Mouse (Mus musculus): ENCODE measurements around the gene Grpel1. TPM values are rescaled to one million over a fixed set of nuclear protein-coding genes. Genes with fewer than 3 reads are reported as not detected.

Gene Grpel1
- 57.4 and 63.7 TPM in 2 replicates for polyA plus RNA-seq (2016; fragmentation: Nextera tagmentation; extraction: Ambion mirVana)

DNA sequence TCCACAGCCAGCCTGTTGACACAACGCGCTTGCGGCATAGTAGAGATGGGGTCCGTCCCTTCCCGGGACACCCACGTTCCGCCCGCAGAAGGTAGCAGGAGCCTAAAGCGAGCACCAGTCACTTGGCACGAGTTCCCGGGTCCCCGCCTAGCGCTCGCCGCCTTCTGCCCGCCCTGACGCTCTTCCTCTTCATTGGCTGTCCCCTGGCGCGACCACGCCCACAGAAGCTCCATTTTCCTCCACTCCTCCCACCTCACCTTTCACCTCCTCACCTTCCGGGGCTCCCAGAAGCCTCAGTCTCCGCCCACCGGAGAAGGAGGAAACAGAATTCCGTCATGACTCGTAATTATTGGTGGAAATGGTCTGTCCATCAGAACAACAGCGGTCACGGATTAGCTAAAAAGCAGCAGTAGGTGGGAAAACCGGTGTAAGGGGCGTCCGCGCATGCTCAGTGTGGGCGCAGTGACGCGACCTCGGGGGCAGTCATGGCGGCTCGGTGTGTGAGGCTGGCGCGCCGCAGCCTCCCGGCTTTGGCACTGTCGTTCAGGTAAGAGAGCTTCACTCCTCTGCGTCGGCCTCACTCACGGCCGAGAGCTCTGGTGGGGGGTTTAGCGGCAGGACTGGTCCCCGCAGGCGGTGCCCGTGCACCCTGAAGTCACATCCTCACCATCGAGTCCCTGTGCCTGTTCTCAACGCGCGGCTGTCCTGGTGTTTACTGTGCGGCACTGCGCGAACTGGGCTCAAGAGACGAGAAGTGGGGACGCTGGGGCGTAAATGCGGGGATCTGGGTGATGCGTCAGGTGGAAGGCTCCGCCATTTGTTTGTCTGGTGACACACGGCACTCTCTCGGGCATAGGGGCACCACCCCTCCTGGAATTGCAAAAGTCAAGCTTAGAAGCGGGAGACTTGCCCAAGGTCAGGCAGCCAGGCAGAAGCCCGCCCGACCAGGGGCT, at the start of gene Grpel1:
Grpel1 (plus strand) TSS at position 290 of the 953 bp plus-strand sequence.
- peak within 1 kb of the TSS; percentile 98 for H3K4me3 ChIP-seq
- peaks cover 29% of the 10 kb centered on the region for H3K36me3 ChIP-seq
- peak; percentile 97 for DNase-seq (ENCODE audit: low spot score)
- peak within 1 kb of the TSS; percentile 88 for H3K27ac ChIP-seq (replicated peaks)
- WGBS, result under 1% methylated on average over 68 of the region's 68 CpGs
- H3K27me3 ChIP-seq (ENCODE audit: low read depth, poor library complexity, severe bottlenecking), result peaks cover 23% of the 10 kb centered on the region
- no peaks in the 10 kb centered on the region for H3K9me3 ChIP-seq (replicated peaks)
- H3K4me1 ChIP-seq, result peaks cover 43% of the 10 kb centered on the region

- no peak for DNase-seq (ENCODE audit: low spot score)
- no peak overlapping the region for H3K27ac ChIP-seq (replicated peaks)
- no peaks in the 10 kb centered on the region for H3K4me1 ChIP-seq
- H3K36me3 ChIP-seq, result no peaks in the 10 kb centered on the region
- H3K4me3 ChIP-seq, result no peak overlapping the region
- no peaks in the 10 kb centered on the region for H3K9me3 ChIP-seq (replicated peaks)
- WGBS, result 71% methylated on average over 3 of the region's 3 CpGs
- no peaks in the 10 kb centered on the region for H3K27me3 ChIP-seq (ENCODE audit: low read depth, poor library complexity, severe bottlenecking)
These were observed 44.9 kb upstream of the Grpel1 start for GRCm38 (mm10) chr5:36419861-36420260.

DNA sequence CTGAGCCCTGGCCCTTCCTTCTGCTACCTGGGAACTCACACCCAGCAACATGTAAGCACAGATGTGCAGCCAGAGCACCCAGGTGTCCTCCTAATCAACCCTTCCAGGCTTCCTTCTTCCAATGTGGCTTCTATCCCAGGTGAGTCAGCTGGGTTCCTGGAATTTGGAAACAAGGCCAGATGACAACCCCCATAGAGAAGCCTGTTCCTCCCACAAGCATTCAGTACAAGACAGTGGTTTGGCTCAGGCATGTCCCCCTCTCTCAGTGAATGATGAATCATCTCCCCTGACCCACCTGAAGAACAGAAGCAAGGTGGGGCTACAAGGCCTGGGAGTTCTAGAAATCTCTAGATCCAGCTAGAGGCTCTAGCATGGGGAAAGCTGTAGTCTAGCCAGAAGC, 42.1 kb upstream of the Grpel1 start:
- H3K36me3 ChIP-seq, result no peaks in the 10 kb centered on the region
- H3K9me3 ChIP-seq (replicated peaks), result no peaks in the 10 kb centered on the region
- no peak for DNase-seq (ENCODE audit: low spot score)
- H3K27ac ChIP-seq (replicated peaks), result no peak overlapping the region
- no peaks in the 10 kb centered on the region for H3K27me3 ChIP-seq (ENCODE audit: low read depth, poor library complexity, severe bottlenecking)
- peaks cover under 1% of the 10 kb centered on the region; the same call in 1 of the 2 replicates for H3K4me1 ChIP-seq
- H3K4me3 ChIP-seq, result no peak overlapping the region

DNA sequence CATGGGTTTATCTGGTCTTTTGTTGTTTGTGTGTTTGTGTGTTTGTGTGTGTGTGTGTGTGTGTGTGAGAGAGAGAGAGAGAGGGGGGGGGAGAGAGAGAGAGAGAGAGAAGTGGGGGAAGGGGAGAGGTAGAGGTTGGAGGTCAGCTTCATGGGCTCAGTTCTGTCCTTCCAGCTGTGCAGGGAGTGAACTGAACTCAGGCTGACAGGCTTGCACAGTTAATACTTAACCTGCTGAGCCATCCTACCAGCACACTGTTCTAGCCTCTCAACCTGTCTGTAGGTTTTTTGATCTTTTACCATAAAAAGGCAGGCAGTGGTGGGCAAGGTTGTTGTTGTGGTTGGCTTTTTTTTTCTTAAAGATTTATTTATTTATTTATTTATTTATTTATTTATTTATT, 40.1 kb upstream of the Grpel1 start:
- Histone ChIP-seq H3K4me1 (peaks cover 6% of the 10 kb centered on the region), H3K36me3 (no peaks in the 10 kb centered on the region), H3K27me3 (ENCODE audit: low read depth, poor library complexity, severe bottlenecking) (no peaks in the 10 kb centered on the region), H3K27ac (replicated peaks) (no peak overlapping the region), H3K9me3 (replicated peaks) (no peaks in the 10 kb centered on the region), H3K4me3 (no peak overlapping the region)
- DNase-seq (ENCODE audit: low spot score), result no peak

DNA sequence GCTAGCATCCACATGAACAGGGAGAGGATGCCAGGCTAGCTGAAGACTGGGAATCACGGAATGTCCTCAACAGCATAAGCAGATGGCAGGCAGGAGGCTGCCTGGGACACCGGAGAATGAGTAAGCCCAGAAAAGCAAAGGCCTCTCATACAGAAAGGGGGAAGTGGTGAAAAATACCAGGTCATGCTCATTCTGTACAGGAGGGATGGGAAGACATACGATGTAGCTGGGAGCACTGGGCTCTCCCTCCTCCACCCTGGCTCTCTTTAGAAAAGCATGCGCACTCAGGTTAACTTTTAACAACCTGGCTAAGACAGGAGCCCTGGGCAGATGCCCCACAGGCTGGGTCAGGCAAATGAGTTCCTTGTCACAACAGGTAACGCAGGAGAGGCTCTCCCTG, 38.4 kb upstream of the Grpel1 start:
- WGBS, result 84% methylated on average over 5 of the region's 5 CpGs
- no peak overlapping the region for H3K27ac ChIP-seq (replicated peaks)
- H3K27me3 ChIP-seq (ENCODE audit: low read depth, poor library complexity, severe bottlenecking), result no peaks in the 10 kb centered on the region
- peaks cover 18% of the 10 kb centered on the region for H3K4me1 ChIP-seq
- no peaks in the 10 kb centered on the region for H3K36me3 ChIP-seq
- no peaks in the 10 kb centered on the region for H3K9me3 ChIP-seq (replicated peaks)
- DNase-seq (ENCODE audit: low spot score), result no peak
- no peak overlapping the region for H3K4me3 ChIP-seq

GRCm38 (mm10) chr5:36427831-36428230, 37.0 kb upstream of the Grpel1 start:
- Histone ChIP-seq H3K9me3 (replicated peaks) (no peaks in the 10 kb centered on the region), H3K4me1 (peaks cover 22% of the 10 kb centered on the region), H3K4me3 (no peak overlapping the region), H3K27ac (replicated peaks) (no peak overlapping the region), H3K36me3 (no peaks in the 10 kb centered on the region), H3K27me3 (ENCODE audit: low read depth, poor library complexity, severe bottlenecking) (no peaks in the 10 kb centered on the region)
- WGBS, result 69% methylated on average over 11 of the region's 11 CpGs
- no peak for DNase-seq (ENCODE audit: low spot score)

GRCm38 (mm10) chr5:36429551-36429950, 35.2 kb upstream of the Grpel1 start:
- H3K4me1 ChIP-seq, result peaks cover 27% of the 10 kb centered on the region
- no peaks in the 10 kb centered on the region for H3K9me3 ChIP-seq (replicated peaks)
- no peak overlapping the region for H3K4me3 ChIP-seq
- H3K27me3 ChIP-seq (ENCODE audit: low read depth, poor library complexity, severe bottlenecking), result no peaks in the 10 kb centered on the region
- WGBS, result 95% methylated on average over 3 of the region's 3 CpGs
- no peak overlapping the region for H3K27ac ChIP-seq (replicated peaks)
- H3K36me3 ChIP-seq, result no peaks in the 10 kb centered on the region
- no peak for DNase-seq (ENCODE audit: low spot score)

DNA sequence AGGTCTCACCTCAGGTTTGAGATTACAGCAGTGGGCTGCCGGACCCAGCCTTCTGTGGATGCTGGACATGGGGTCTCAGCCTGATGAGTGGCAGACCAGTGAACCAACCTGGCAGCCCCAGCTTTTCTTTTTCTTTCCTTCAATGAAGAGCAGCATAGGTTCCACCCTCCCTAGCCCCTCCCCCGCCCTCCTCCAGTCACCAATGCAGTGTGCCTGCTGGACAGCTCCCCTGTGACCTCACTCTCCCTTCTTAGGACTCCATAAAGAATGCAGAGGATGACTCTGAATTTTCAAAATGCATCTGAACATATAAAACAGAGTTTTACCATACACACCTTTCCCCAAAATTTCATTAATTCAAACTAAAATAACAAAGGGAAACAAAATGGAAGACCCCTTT, 33.1 kb upstream of the Grpel1 start:
- H3K9me3 ChIP-seq (replicated peaks), result no peaks in the 10 kb centered on the region
- H3K36me3 ChIP-seq, result no peaks in the 10 kb centered on the region
- DNase-seq (ENCODE audit: low spot score), result no peak
- H3K4me1 ChIP-seq, result peaks cover 35% of the 10 kb centered on the region
- H3K27me3 ChIP-seq (ENCODE audit: low read depth, poor library complexity, severe bottlenecking), result no peaks in the 10 kb centered on the region
- H3K4me3 ChIP-seq, result no peak overlapping the region
- no peak overlapping the region for H3K27ac ChIP-seq (replicated peaks)
- 51% methylated on average over 2 of the region's 2 CpGs for WGBS

GRCm38 (mm10) chr5:36434398-36434967, 30.3 kb upstream of the Grpel1 start:
- H3K27ac ChIP-seq (replicated peaks), result peak overlapping the region; percentile 59; the same call in 1 of the 2 replicates
- DNase-seq (ENCODE audit: low spot score), result no peak

DNA sequence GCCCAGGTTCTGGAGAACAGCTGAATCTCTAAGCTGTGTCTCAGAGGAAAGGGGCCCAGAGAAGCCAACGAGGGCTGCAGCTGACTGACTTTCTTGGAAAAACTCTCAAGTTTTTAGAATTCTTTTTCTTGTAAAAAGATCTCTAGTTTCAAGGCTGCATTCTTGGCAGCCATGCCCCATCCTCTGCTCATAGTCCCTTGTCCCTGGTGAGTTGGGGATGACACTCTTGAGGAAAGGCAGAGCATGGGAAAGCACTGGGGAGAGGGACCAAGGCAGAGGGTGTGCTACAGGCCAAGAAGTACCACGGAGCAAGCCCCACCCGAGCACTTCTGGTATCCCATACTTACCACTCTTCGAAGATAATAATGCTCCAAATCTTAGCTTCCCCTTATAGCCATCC, 27.9 kb upstream of the Grpel1 start:
- WGBS, result 80% methylated on average over 4 of the region's 4 CpGs
- Histone ChIP-seq H3K9me3 (replicated peaks) (no peaks in the 10 kb centered on the region), H3K27ac (replicated peaks) (no peak overlapping the region), H3K4me1 (peaks cover 13% of the 10 kb centered on the region), H3K4me3 (no peak overlapping the region), H3K27me3 (ENCODE audit: low read depth, poor library complexity, severe bottlenecking) (no peaks in the 10 kb centered on the region), H3K36me3 (no peaks in the 10 kb centered on the region)
- no peak for DNase-seq (ENCODE audit: low spot score)

More at GRCm38 (mm10) chr5:36434398-36434967, 30.3 kb upstream of the Grpel1 start:
- Histone ChIP-seq H3K4me3 (no peak overlapping the region), H3K27me3 (ENCODE audit: low read depth, poor library complexity, severe bottlenecking) (no peaks in the 10 kb centered on the region), H3K4me1 (peaks cover 30% of the 10 kb centered on the region), H3K9me3 (replicated peaks) (no peaks in the 10 kb centered on the region), H3K36me3 (no peaks in the 10 kb centered on the region)
- 73% methylated on average over 9 of the region's 9 CpGs for WGBS

DNA sequence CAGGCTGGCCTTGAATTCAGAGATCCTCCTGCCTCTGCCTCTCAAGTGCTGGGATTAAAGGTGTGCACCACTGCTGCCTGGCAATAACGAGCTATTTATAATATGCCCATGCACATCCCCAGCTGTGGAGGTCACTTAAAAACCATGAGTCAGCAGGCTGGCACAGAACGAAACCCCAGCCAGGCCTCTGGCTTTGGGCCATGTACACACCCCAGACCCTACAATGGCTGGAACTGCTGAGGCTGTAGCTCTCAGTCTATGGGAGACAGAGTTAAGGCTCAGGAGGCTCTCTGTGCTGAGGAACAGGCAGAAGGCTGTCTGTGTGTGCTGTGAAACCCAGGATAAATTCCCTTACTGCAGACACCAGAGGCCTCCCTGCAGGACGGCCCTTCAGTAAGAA, 24.1 kb upstream of the Grpel1 start:
- DNase-seq (ENCODE audit: low spot score), result no peak
- 81% methylated on average over 3 of the region's 3 CpGs for WGBS
- H3K36me3 ChIP-seq, result no peaks in the 10 kb centered on the region
- H3K4me3 ChIP-seq, result no peak overlapping the region
- H3K27ac ChIP-seq (replicated peaks), result no peak overlapping the region
- H3K4me1 ChIP-seq, result peaks cover 6% of the 10 kb centered on the region; the same call in 1 of the 2 replicates
- no peaks in the 10 kb centered on the region for H3K9me3 ChIP-seq (replicated peaks)
- peaks cover 18% of the 10 kb centered on the region for H3K27me3 ChIP-seq (ENCODE audit: low read depth, poor library complexity, severe bottlenecking)

GRCm38 (mm10) chr5:36444611-36445010, 20.2 kb upstream of the Grpel1 start:
- Histone ChIP-seq H3K9me3 (replicated peaks) (no peaks in the 10 kb centered on the region), H3K27ac (replicated peaks) (no peak overlapping the region), H3K27me3 (ENCODE audit: low read depth, poor library complexity, severe bottlenecking) (peaks cover 22% of the 10 kb centered on the region), H3K36me3 (no peaks in the 10 kb centered on the region), H3K4me3 (no peak overlapping the region), H3K4me1 (peaks cover 8% of the 10 kb centered on the region; the same call in 1 of the 2 replicates)
- DNase-seq (ENCODE audit: low spot score), result no peak
- WGBS, result 62% methylated on average over 4 of the region's 4 CpGs

GRCm38 (mm10) chr5:36445028-36445427, 19.8 kb upstream of the Grpel1 start:
- no peak for DNase-seq (ENCODE audit: low spot score)
- Histone ChIP-seq H3K4me3 (no peak overlapping the region), H3K27me3 (ENCODE audit: low read depth, poor library complexity, severe bottlenecking) (peaks cover 22% of the 10 kb centered on the region), H3K36me3 (no peaks in the 10 kb centered on the region), H3K4me1 (peaks cover 8% of the 10 kb centered on the region; the same call in 1 of the 2 replicates), H3K27ac (replicated peaks) (no peak overlapping the region), H3K9me3 (replicated peaks) (no peaks in the 10 kb centered on the region)
- 39% methylated on average over 8 of the region's 8 CpGs for WGBS

Measured in midbrain, embryonic 10.5 days (tissue).